Mouse (Mus musculus) kidney, postnatal 10 days (tissue): ENCODE data around the gene Olfr429.
"Not testable (repeated sequence)": the region's sequence is repeated elsewhere in the genome, so short reads cannot be mapped to it uniquely, and the experiment has no call there.

Experiments
- DNase-seq: peaks from one replicate; pipeline ENCODE4 v3.0.0; 2021; ENCODE audit warnings: mixed read lengths

The Olfr429 gene

DNA sequence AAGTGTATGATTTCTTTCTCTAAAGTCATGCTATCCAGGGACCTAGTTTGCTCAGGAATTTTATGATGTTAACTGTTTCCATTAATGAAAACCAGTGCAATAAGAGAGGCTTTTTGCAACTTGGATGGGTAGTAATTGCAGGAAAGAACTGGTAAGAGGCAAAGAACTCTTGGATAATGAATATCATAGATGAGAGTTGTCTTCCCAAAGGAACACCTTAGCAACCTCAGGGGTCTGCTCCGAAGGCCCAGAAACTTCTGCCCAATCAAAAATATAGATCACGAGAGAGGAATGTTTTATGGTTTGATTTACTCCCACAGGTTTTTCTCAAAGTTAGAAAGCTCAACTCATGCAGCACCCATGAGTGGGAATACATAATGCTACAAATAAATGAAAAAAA is at the start of gene Olfr429:
Gene Olfr429 (plus strand): TSS at position 301 of the 400 bp plus-strand sequence.
- DNase-seq: no peak

GRCm38 (mm10) chr1:174035841-174036240 is 48.3 kb upstream of the Olfr429 start:
- no peak for DNase-seq

DNA sequence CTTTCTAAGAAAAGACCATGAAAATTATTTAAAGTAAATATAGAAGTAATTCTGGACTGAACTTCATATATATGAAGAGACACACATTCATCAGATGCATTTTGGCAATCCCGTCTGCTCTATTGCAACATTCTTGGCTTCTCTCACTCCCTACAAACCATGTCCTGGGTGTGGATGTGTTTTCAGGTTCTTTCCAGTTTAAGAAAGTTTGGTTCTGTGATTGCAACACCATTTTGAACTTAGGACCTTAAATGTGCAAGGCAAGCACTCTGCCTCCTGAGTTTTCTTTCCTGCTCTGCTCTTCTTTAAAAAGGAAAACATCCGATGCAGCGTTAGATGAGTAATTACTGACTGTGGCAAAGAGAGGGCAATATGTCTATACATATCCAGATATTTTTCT is 45.7 kb upstream of the Olfr429 start:
- DNase-seq: no peak

GRCm38 (mm10) chr1:174040523-174041177 is 43.5 kb upstream of the Olfr429 start, which contains the start of gene Olfr433:
Gene Olfr433 (plus strand): TSS chr1:174040705.
- DNase-seq: peak; percentile 89

DNA sequence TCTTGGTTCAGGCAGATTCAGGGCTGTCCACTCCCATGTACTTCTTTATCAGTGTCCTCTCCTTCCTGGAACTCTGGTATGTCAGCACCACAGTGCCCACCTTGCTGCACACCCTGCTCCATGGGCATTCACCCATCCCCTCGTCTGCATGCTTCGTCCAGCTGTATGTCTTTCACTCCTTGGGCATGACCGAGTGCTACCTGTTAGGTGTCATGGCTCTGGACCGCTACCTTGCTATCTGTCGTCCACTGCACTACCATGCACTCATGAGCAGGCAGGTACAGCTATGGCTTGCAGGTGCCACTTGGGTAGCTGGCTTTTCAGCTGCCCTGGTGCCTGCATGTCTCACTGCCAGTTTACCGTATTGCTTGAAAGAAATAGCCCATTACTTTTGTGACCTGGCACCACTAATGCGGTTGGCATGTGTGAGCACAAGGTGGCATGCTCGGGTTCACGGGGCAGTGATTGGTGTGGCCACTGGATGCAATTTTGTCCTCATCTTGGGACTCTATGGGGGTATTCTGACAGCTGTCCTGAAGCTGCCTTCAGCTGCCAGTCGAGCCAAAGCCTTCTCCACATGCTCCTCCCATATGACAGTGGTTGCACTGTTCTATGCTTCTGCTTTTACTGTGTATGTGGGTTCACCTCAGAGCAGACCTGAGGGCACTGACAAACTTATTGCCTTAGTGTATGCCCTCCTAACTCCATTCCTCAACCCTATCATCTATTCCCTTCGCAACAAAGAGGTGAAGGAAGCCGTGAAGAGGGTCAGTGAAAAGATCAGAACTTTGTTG is 41.8 kb upstream of the Olfr429 start:
- DNase-seq: not testable (repeated sequence)

GRCm38 (mm10) chr1:174044431-174044830 is 39.7 kb upstream of the Olfr429 start:
- DNase-seq: no peak

GRCm38 (mm10) chr1:174048227-174048626 is 35.9 kb upstream of the Olfr429 start:
- not testable (repeated sequence) for DNase-seq

- DNase-seq: no peak
These were observed 35.2 kb upstream of the Olfr429 start, which contains the start of gene Olfr432 for GRCm38 (mm10) chr1:174048893-174049292. Gene Olfr432 (plus strand): TSS chr1:174049205.

- DNase-seq: not testable (repeated sequence)
These were observed 34.8 kb upstream of the Olfr429 start for GRCm38 (mm10) chr1:174049357-174049756.

DNA sequence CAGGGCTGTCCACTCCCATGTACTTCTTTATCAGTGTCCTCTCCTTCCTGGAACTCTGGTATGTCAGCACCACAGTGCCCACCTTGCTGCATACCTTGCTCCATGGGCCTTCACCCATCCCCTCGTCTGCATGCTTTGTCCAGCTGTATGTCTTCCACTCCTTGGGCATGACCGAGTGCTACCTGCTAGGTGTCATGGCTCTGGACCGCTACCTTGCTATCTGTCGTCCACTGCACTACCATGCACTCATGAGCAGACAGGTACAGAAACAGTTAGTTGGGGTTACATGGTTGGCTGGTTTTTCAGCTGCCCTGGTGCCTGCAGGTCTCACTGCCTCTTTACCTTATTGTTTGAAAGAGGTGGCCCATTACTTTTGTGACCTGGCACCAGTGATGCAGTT is 33.6 kb upstream of the Olfr429 start:
- DNase-seq: no peak

GRCm38 (mm10) chr1:174051515-174051914 is 32.6 kb upstream of the Olfr429 start:
- DNase-seq: no peak

GRCm38 (mm10) chr1:174051931-174052536 is 32.1 kb upstream of the Olfr429 start:
- no peak for DNase-seq

- no peak for DNase-seq
These were observed 31.1 kb upstream of the Olfr429 start for GRCm38 (mm10) chr1:174052981-174053380.

DNA sequence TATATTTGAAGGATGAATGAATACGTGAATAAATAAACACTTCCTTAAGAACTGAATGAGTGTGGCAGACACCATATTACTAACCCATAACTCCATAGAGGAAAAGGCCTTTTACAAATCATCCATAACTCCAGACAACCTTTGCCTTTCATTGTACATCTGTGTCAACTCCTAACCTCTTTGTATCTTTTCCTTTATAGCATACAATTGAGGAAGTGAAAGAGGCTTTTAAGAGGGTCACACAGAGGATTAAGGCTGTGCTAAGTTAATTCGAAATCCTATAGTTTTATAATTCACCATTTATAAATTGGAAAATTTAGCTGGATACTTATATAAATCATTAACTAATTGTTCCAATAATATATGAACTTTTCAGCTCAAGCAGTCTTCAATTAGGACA is 28.9 kb upstream of the Olfr429 start:
- no peak for DNase-seq

DNA sequence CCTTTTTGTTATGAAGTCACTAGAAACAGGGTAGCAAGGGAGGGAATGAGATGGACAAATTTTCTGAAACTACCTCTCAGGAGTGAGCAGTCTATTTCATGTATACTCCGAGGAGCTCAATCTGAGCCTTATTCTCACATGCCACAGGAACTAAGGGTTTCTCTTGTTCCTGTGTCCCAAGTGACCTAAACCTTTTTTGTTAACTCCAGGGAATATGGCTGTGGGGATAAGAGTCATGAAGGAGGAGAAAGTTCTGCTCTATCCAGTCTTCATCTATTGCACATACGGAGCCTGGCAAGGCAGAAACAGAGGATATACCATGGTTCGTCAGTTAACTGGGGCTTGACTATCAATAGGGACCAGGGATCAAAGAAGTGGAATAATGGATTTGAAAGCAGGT is 17.8 kb upstream of the Olfr429 start, which contains the start of gene Olfr430:
Gene Olfr430 (plus strand): TSS at position 301 of the 400 bp plus-strand sequence.
- DNase-seq: no peak

GRCm38 (mm10) chr1:174096591-174096990 is 12.5 kb downstream of the Olfr429 start, which contains the start of gene Olfr427:
Gene Olfr427 (plus strand): TSS chr1:174096891.
- DNase-seq: no peak

DNA sequence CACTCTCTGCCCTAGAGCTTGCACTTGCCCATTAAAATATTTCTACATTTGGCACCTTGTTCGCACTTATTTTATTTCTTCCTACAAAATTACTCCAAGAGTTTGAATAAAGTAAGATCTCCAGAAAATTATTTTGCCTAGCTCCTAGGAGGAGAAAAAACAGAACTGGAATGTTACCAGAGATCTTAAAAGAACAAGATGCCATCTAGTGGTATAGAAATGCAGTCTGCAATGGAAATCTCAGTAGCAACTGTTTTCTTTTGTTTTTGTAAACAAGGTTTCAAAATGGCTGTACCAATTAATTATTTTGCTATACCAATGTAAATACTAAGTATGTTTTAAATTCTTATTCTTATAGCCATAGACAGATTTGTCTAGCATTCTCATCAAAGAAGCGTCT is 19.6 kb downstream of the Olfr429 start:
- DNase-seq: no peak

- DNase-seq: no peak
These were observed 36.9 kb downstream of the Olfr429 start, which contains the start of gene Olfr231 for GRCm38 (mm10) chr1:174121062-174121461. Gene Olfr231 (minus strand): TSS chr1:174121162.

- DNase-seq: no peak
These were observed 47.1 kb downstream of the Olfr429 start, which contains the start of gene Olfr424 for GRCm38 (mm10) chr1:174131217-174131616. Gene Olfr424 (plus strand): TSS chr1:174131517.

GRCm38 (mm10) chr1:174131999-174132398 is 47.9 kb downstream of the Olfr429 start:
- DNase-seq: no peak
